Mouse (Mus musculus) embryonic facial prominence, embryonic 11.5 days (tissue): ENCODE results near the gene Mrpl48. TPM values are rescaled to one million over a fixed set of nuclear protein-coding genes. Genes with fewer than 3 reads are reported as not detected.

Experiments used
- ATAC-seq: fragments of 200-750 bp; cut with Nextera tagmentation; replicated peaks from 2 replicates; pipeline ENCODE4 v1.8.0; 2017; ENCODE audit warnings: low read depth; ENCODE audit not compliant: insufficient number of reproducible peaks, low FRiP score, low TSS enrichment
- DNase-seq: peaks from one replicate; pipeline ENCODE4 v3.0.0-alpha.2; 2015; ENCODE audit warnings: low spot score
- H3K27ac ChIP-seq: fragments of 300-500 bp; sonication (generic); replicated peaks from 2 replicates; pipeline ENCODE4 v1.5.1; 2014; ENCODE audit warnings: mild to moderate bottlenecking, low read depth, low read length, control low read depth
- H3K27me3 ChIP-seq: fragments of 300-500 bp; sonication (generic); 2 replicates; pipeline ENCODE4 v1.6.1; 2014; ENCODE audit warnings: mild to moderate bottlenecking, low read length, moderate library complexity, mixed read lengths; ENCODE audit not compliant: control insufficient read depth, insufficient read depth
- H3K36me3 ChIP-seq: fragments of 300-500 bp; sonication (generic); replicated peaks from 2 replicates; pipeline ENCODE4 v1.6.1; 2014; ENCODE audit warnings: low read depth, mild to moderate bottlenecking, low read length, moderate library complexity, mixed read lengths; ENCODE audit not compliant: control insufficient read depth, insufficient read depth
- H3K4me1 ChIP-seq: fragments of 300-500 bp; sonication (generic); 2 replicates; pipeline ENCODE4 v1.6.1; 2014; ENCODE audit warnings: low read length, mixed read lengths; ENCODE audit not compliant: control insufficient read depth, insufficient read depth
- H3K4me2 ChIP-seq: fragments of 300-500 bp; sonication (generic); 2 replicates; pipeline ENCODE4 v1.6.1; 2014; ENCODE audit warnings: low read depth, mild to moderate bottlenecking, control low read depth, low read length, moderate library complexity
- H3K4me3 ChIP-seq: fragments of 300-500 bp; sonication (generic); 2 replicates; pipeline ENCODE4 v1.5.1; 2014; ENCODE audit warnings: low read depth, low read length, control low read depth
- H3K9ac ChIP-seq: fragments of 300-500 bp; sonication (generic); replicated peaks from 2 replicates; pipeline ENCODE4 v1.6.1; 2014; ENCODE audit warnings: mild to moderate bottlenecking, control low read depth, low read length
- H3K9me3 ChIP-seq: fragments of 300-500 bp; sonication (generic); replicated peaks from 2 replicates; pipeline ENCODE4 v1.6.1; 2016; ENCODE audit warnings: mild to moderate bottlenecking, low read length, inconsistent platforms, mixed read lengths; ENCODE audit not compliant: control insufficient read depth
- WGBS: fragments of 180-500 bp; shearing (Covaris S2); extraction: QIAGEN DNeasy Blood & Tissue Kit; methylation state at CpG from one replicate; pipeline ENCODE4 v1.1.7; 2014; 5-methylcytosine and 5-hydroxymethylcytosine counted together
- polyA plus RNA-seq: library from polyadenylated mRNA; unstranded; fragments of >200 nt; fragmentation: Nextera tagmentation; extraction: Ambion mirVana; gene quantifications from 2 replicates; pipeline ENCODE4 v1.2.1, GENCODE M21; 2014

Mrpl48 gene
- polyA plus RNA-seq, 1 experiment from 2014 or later = 66.7 TPM

DNA sequence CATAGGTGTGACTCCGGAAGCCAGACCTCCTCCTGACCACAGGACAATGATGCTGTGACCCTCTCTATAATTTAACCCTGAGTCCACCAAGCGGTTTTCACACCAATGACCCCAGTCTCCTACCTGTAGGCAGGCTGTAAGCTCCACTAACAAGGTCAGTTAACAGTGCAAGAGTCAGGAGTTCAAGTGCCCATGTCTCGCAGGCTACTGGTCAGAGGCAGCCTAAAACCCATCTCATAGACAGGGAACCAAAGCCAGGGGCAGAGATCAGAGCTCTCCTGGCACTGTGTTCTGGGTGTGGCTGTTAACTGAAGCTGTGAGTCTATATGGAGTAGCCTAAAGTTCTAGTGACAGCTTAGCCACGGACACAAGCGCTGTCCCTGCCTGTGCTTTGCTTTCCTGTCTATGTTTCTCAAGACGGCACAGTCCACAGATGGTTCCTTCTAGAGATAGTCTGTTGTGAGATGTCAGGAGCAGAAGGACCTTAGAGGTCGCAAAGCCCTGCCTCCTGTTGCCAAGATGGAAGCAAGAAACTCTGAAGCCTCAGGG, 105.7 kb downstream of the Mrpl48 start:
- no peak overlapping the region for H3K27ac ChIP-seq
- H3K4me1 ChIP-seq = no peaks in the 10 kb centered on the region
- ATAC-seq (no peak), DNase-seq (no peak)
- H3K9ac ChIP-seq = no peak overlapping the region
- H3K4me3 ChIP-seq = no peak overlapping the region
- no peaks in the 10 kb centered on the region for H3K27me3 ChIP-seq
- no peaks in the 10 kb centered on the region for H3K9me3 ChIP-seq
- 81% methylated on average over 7 of the region's 7 CpGs for WGBS
- no peak overlapping the region for H3K4me2 ChIP-seq
- H3K36me3 ChIP-seq = peaks cover 3% of the 10 kb centered on the region; the same call in 1 of the 2 replicates

DNA sequence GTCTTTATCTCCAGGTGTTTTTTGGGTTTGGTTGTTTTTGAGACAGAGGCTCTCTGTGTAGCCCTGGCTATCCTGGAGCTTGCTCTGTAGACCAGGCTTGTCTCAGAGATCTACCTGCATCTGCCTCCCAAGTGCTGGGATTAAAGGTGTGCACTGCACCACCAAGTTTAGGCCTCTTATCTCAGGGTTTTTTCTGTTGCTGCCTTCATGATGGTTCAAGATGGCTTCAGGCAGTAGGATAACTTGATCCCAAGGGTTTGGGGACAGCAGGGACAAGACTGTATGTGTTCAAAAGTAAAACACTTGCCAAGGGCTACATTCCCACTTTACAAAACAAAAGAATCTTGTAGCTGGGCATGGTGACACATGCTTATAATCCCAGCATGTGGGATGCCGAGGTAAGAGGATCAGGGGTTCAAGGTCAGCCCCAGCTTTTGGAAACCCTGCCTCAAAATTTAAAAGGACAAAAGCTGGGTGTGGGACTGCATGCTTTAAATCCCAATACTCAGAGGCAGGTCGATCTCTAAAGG, 106.2 kb downstream of the Mrpl48 start:
- Histone ChIP-seq H3K4me3 (no peak overlapping the region), H3K36me3 (peaks cover 3% of the 10 kb centered on the region; the same call in 1 of the 2 replicates), H3K27me3 (no peaks in the 10 kb centered on the region), H3K4me1 (no peaks in the 10 kb centered on the region), H3K9me3 (no peaks in the 10 kb centered on the region), H3K9ac (no peak overlapping the region), H3K4me2 (no peak overlapping the region), H3K27ac (no peak overlapping the region)
- DNase-seq (no peak), ATAC-seq (no peak)
- WGBS = 64% methylated on average over 2 of the region's 2 CpGs

DNA sequence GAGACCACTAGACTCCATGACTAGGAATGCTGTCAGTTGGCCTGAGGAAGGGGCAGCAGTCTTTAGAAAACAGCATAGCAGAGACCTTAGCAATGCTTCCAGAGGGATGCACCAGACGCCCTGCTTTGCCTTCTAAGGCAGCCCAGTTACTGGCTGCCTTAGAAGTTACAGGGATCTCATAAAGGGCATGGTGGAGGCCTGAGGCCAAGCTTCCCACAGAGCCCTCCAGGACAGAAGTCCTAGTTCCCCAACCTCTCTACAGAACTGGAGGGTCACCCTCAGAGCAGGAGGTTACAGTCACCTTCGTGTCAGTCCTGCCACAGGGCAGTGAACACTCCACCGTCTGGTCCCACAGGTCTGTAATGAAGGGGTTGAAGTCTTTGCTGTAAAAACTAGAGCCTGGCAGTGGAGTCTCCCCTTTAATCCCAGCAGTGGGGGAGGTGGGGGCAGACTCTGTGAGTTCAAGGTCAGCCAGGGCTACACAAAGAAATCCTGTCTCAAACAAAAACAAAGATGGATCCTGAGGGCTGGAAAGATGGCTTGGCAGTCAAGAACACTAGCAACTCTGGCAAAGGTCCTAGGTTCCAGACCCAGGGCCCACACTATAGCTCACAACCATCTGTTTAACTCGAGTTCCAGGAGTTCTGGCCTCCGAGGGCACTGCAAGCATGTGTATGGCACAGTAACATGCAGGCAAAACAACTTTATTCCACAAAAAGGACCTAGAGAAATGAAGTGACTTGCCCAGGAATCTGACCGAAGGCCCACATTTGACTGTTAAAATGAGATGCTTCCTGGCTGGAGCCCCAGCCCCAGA, 106.9 kb downstream of the Mrpl48 start:
- Histone ChIP-seq H3K36me3 (peaks cover 3% of the 10 kb centered on the region; the same call in 1 of the 2 replicates), H3K27ac (no peak overlapping the region), H3K4me3 (no peak overlapping the region), H3K4me1 (no peaks in the 10 kb centered on the region), H3K9me3 (no peaks in the 10 kb centered on the region), H3K9ac (no peak overlapping the region), H3K4me2 (no peak overlapping the region), H3K27me3 (no peaks in the 10 kb centered on the region)
- ATAC-seq (no peak), DNase-seq (no peak)
- 71% methylated on average over 6 of the region's 6 CpGs for WGBS

DNA sequence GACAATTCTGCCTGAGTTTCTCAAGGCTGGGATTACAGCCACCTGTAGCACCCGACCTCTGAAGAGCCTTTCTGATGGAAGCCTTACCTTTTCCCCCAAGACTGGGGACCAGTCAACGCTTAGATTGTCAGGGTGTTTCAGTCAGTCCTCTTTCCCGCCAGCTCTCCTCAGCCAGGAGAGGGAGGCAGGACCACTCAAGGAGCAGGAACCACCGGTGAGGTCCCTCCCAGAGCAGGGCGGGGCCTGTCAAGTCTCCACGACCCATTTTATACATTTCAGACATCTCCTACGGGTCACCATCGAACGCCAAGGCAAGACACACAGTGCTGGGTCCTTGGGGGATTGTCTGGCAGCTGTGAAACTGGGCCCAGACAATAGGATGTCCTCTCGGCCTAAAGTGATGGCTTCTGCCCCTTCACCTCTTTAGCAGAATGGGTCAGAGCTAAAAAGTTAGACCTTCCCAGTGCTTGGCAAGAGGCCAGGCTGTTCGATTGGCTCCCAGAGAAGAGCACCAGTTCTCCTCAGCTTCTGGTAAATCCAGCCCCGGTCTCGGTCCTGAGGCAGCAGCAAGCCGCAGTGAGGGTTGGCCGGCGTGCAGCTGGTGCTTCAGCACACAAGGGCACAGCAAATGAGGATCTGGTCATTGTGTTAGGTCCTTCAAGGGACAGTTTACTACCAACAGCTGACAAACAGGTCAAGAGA, 107.7 kb downstream of the Mrpl48 start:
- no peak overlapping the region for H3K4me2 ChIP-seq

DNA sequence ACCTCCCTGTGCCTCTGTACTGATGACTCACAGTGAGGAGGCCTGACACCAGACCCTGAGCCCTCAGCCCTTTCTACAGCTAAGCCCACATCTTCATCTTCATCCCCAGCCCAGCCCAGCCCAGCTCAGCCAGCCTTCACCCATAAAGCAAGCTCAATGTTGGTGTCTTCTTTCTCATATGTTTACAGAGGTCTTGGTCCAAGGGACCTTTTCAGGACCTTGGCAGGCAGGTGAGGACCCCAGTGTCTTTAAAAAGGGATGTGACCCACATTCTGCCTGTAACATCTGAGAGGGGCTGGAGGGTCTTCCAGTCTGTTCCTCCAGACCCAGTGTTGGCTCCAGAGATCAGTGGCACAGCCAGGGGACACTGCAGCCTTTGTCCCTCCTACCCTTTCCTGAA, 108.6 kb downstream of the Mrpl48 start:
- Histone ChIP-seq H3K9me3 (no peaks in the 10 kb centered on the region), H3K36me3 (peaks cover 3% of the 10 kb centered on the region; the same call in 1 of the 2 replicates), H3K27me3 (no peaks in the 10 kb centered on the region), H3K4me1 (peaks cover 7% of the 10 kb centered on the region; the same call in 1 of the 2 replicates), H3K4me2 (no peak overlapping the region), H3K27ac (no peak overlapping the region), H3K9ac (no peak overlapping the region), H3K4me3 (no peak overlapping the region)
- no peak for ATAC-seq
- DNase-seq = no peak

More for the DNA sequence above, 107.7 kb downstream of the Mrpl48 start:
- peaks cover 3% of the 10 kb centered on the region; the same call in 1 of the 2 replicates for H3K36me3 ChIP-seq
- WGBS = 75% methylated on average over 16 of the region's 16 CpGs
- no peak overlapping the region for H3K4me3 ChIP-seq
- no peaks in the 10 kb centered on the region for H3K9me3 ChIP-seq
- H3K27ac ChIP-seq = no peak overlapping the region
- H3K4me1 ChIP-seq = peaks cover 4% of the 10 kb centered on the region; the same call in 1 of the 2 replicates
- no peaks in the 10 kb centered on the region for H3K27me3 ChIP-seq
- H3K9ac ChIP-seq = no peak overlapping the region
- no peak for DNase-seq
- no peak for ATAC-seq

DNA sequence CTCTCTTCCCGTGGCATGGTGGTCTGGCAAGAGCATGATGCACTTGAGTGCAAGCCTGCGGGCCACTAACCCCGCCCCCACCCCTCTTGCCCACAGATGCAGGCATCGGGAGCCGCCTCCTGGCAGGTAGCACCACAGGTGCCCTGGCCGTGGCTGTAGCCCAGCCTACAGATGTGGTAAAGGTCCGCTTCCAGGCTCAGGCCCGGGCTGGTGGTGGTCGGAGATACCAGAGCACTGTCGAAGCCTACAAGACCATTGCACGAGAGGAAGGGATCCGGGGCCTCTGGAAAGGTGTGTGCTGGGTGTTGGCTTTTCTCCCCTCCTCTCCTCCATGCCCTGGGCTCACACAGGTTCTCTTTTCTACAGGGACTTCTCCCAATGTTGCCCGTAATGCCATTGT, 110.1 kb downstream of the Mrpl48 start:
- H3K4me2 ChIP-seq = no peak overlapping the region
- no peak overlapping the region for H3K27ac ChIP-seq
- no peak overlapping the region for H3K9ac ChIP-seq
- H3K4me3 ChIP-seq = no peak overlapping the region
- WGBS = 89% methylated on average over 13 of the region's 13 CpGs
- peaks cover 7% of the 10 kb centered on the region for H3K4me1 ChIP-seq
- peaks cover 3% of the 10 kb centered on the region; the same call in 1 of the 2 replicates for H3K36me3 ChIP-seq
- no peaks in the 10 kb centered on the region for H3K9me3 ChIP-seq
- ATAC-seq (no peak), DNase-seq (no peak)
- H3K27me3 ChIP-seq = no peaks in the 10 kb centered on the region

DNA sequence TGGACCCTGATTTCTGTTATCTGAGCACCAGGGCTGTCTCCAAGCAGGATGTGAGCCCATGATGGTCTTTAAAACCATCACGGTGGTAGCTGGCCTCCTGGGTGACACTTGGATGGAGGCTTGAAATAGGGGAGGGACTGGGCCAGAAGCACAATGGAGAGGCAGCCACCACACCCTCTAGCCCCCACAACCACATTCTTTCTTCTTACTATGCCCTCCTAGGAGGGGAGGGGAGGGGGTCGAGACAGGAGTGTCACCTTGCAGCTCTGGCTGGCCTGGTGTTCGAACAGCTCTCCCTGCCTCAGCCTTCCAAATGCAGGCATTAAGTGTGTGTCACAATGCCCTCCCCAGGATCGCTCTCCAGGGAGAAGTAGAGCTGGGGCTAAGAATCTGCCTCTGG, 110.7 kb downstream of the Mrpl48 start:
- Histone ChIP-seq H3K9ac (no peak overlapping the region), H3K36me3 (peaks cover 3% of the 10 kb centered on the region; the same call in 1 of the 2 replicates), H3K4me1 (peaks cover 10% of the 10 kb centered on the region), H3K27me3 (no peaks in the 10 kb centered on the region), H3K4me3 (no peak overlapping the region), H3K9me3 (no peaks in the 10 kb centered on the region), H3K4me2 (no peak overlapping the region), H3K27ac (no peak overlapping the region)
- ATAC-seq (no peak), DNase-seq (no peak)
- 91% methylated on average over 4 of the region's 4 CpGs for WGBS
